Mouse (Mus musculus) ES-E14 (cell line): Measurements from ENCODE around the gene Cxcl3.

Experiments
- CHD2 ChIP-seq: IDR thresholded peaks from 2 replicates; pipeline ENCODE4 v1.6.1; 2014; ENCODE audit warnings: mild to moderate bottlenecking, low read depth, low read length, inconsistent platforms
- HCFC1 ChIP-seq: IDR thresholded peaks from 2 replicates; pipeline ENCODE4 v1.6.1; 2012; ENCODE audit warnings: low read length, inconsistent platforms, borderline replicate concordance; ENCODE audit not compliant: insufficient read depth
- MAFK ChIP-seq: IDR thresholded peaks from 2 replicates; pipeline ENCODE4 v1.6.1; 2014; ENCODE audit warnings: mild to moderate bottlenecking, low read depth, low read length, inconsistent platforms; ENCODE audit not compliant: insufficient read depth
- ZC3H11A ChIP-seq: IDR thresholded peaks from 2 replicates; pipeline ENCODE4 v1.6.1; 2012; ENCODE audit warnings: low read depth, mild to moderate bottlenecking, inconsistent platforms, low read length, borderline replicate concordance
- ZNF384 ChIP-seq: IDR thresholded peaks from 2 replicates; pipeline ENCODE4 v1.6.1; 2012; ENCODE audit warnings: low read depth, low read length, inconsistent platforms

GRCm38 (mm10) chr5:90742029-90742428 lies 43.9 kb upstream of the Cxcl3 start:
- no peak for TF ChIP-seq MAFK
- TF ChIP-seq ZNF384 = no peak
- TF ChIP-seq HCFC1 = no peak
- TF ChIP-seq CHD2 = no peak
- TF ChIP-seq ZC3H11A = no peak
